Mouse (Mus musculus) embryonic facial prominence, embryonic 13.5 days (tissue): ENCODE data around the gene Slc38a3. TPM values are rescaled to one million over a fixed set of nuclear protein-coding genes. Genes with fewer than 3 reads are reported as not detected.

Experiments
- ATAC-seq: fragments of 200-750 bp; cut with Nextera tagmentation; 2 replicates; pipeline ENCODE4 v1.8.0; 2017; ENCODE audit warnings: low read depth; ENCODE audit not compliant: insufficient number of reproducible peaks, insufficient read depth, low FRiP score, low TSS enrichment
- H3K27ac ChIP-seq: fragments of 300-500 bp; sonication (generic); 2 replicates; pipeline ENCODE4 v1.5.1; 2015; ENCODE audit warnings: moderate library complexity, mild to moderate bottlenecking, inconsistent platforms
- H3K27me3 ChIP-seq: fragments of 300-500 bp; sonication (generic); 2 replicates; pipeline ENCODE4 v1.6.1; 2015; ENCODE audit warnings: mild to moderate bottlenecking, inconsistent platforms
- H3K36me3 ChIP-seq: fragments of 300-500 bp; sonication (generic); 2 replicates; pipeline ENCODE4 v1.6.1; 2015; ENCODE audit warnings: mild to moderate bottlenecking, inconsistent platforms
- H3K4me1 ChIP-seq: fragments of 300-500 bp; sonication (generic); 2 replicates; pipeline ENCODE4 v1.6.1; 2015; ENCODE audit warnings: inconsistent platforms
- H3K4me2 ChIP-seq: fragments of 300-500 bp; sonication (generic); 2 replicates; pipeline ENCODE4 v1.6.1; 2015; ENCODE audit warnings: moderate library complexity, mild to moderate bottlenecking, inconsistent platforms
- H3K4me3 ChIP-seq: fragments of 300-500 bp; sonication (generic); 2 replicates; pipeline ENCODE4 v1.5.1; 2015; ENCODE audit warnings: mild to moderate bottlenecking, inconsistent platforms
- H3K9ac ChIP-seq: fragments of 300-500 bp; sonication (generic); 2 replicates; pipeline ENCODE4 v1.6.1; 2015; ENCODE audit warnings: mild to moderate bottlenecking, inconsistent platforms
- H3K9me3 ChIP-seq: fragments of 300-500 bp; sonication (generic); 2 replicates; pipeline ENCODE4 v1.6.1; 2016; ENCODE audit warnings: inconsistent platforms
- WGBS: fragments of 180-500 bp; shearing (Covaris S2); methylation state at CpG from one replicate; pipeline ENCODE4 v1.1.7; 2015; ENCODE audit warnings: mixed read lengths; 5-methylcytosine and 5-hydroxymethylcytosine counted together
- polyA plus RNA-seq: library from polyadenylated mRNA; unstranded; fragments of >200 nt; fragmentation: Nextera tagmentation; extraction: Ambion mirVana; gene quantifications from 2 replicates; pipeline ENCODE4 v1.2.1, GENCODE M21; 2015

Gene Slc38a3
- polyA plus RNA-seq, 1 experiment from 2014 or later, result 3.4 TPM

GRCm38 (mm10) chr9:107625351-107626128 is 43.8 kb downstream of the Slc38a3 start:
- no peak for ATAC-seq
- Histone ChIP-seq H3K27me3 (no peaks in the 10 kb centered on the region), H3K36me3 (peaks cover 62% of the 10 kb centered on the region), H3K4me1 (peaks cover 59% of the 10 kb centered on the region), H3K4me3 (no peak overlapping the region), H3K9ac (peak overlapping the region; percentile 32; the same call in 1 of the 2 replicates), H3K9me3 (no peaks in the 10 kb centered on the region), H3K4me2 (0 out of 2 replicates have a peak overlapping the region, but pooled peaks have one; percentile 99), H3K27ac (peak overlapping the region; percentile 91)
- WGBS, result 89% methylated on average over 12 of the region's 12 CpGs

- peak overlapping the region; percentile 91 for H3K27ac ChIP-seq
- ATAC-seq, result no peak
- peaks cover 53% of the 10 kb centered on the region for H3K4me1 ChIP-seq
- H3K36me3 ChIP-seq, result peaks cover 68% of the 10 kb centered on the region
- H3K4me3 ChIP-seq, result no peak overlapping the region
- no peak overlapping the region for H3K4me2 ChIP-seq
- H3K9ac ChIP-seq, result peak overlapping the region; percentile 32; the same call in 1 of the 2 replicates
- H3K27me3 ChIP-seq, result no peaks in the 10 kb centered on the region
- WGBS, result 88% methylated on average over 3 of the region's 3 CpGs
- H3K9me3 ChIP-seq, result no peaks in the 10 kb centered on the region
Observed at GRCm38 (mm10) chr9:107624951-107625350, 44.4 kb downstream of the Slc38a3 start.

- no peaks in the 10 kb centered on the region for H3K9me3 ChIP-seq
- peak overlapping the region; percentile 32; the same call in 1 of the 2 replicates for H3K9ac ChIP-seq
- peak overlapping the region; percentile 91; the same call in 1 of the 2 replicates for H3K27ac ChIP-seq
- H3K36me3 ChIP-seq, result peaks cover 70% of the 10 kb centered on the region
- WGBS, result 72% methylated on average over 5 of the region's 5 CpGs
- no peak for ATAC-seq
- no peak overlapping the region for H3K4me3 ChIP-seq
- no peaks in the 10 kb centered on the region for H3K27me3 ChIP-seq
- no peak overlapping the region for H3K4me2 ChIP-seq
- peaks cover 49% of the 10 kb centered on the region for H3K4me1 ChIP-seq
Observed at GRCm38 (mm10) chr9:107624539-107624938, 44.8 kb downstream of the Slc38a3 start.

- Histone ChIP-seq H3K9me3 (no peaks in the 10 kb centered on the region), H3K27ac (no peak overlapping the region; the same call in 1 of the 2 replicates), H3K27me3 (no peaks in the 10 kb centered on the region), H3K36me3 (peaks cover 85% of the 10 kb centered on the region), H3K4me3 (no peak overlapping the region), H3K4me2 (no peak overlapping the region), H3K4me1 (peaks cover 23% of the 10 kb centered on the region), H3K9ac (no peak overlapping the region)
- no peak for ATAC-seq
Observed at GRCm38 (mm10) chr9:107620954-107621353, 48.4 kb downstream of the Slc38a3 start.

GRCm38 (mm10) chr9:107619546-107619879 is 49.8 kb downstream of the Slc38a3 start:
- Histone ChIP-seq H3K9ac (no peak overlapping the region), H3K36me3 (peaks cover 85% of the 10 kb centered on the region), H3K27ac (0 out of 2 replicates have a peak overlapping the region, but pooled peaks have one; percentile 4), H3K9me3 (no peaks in the 10 kb centered on the region), H3K4me3 (no peak overlapping the region), H3K4me2 (no peak overlapping the region), H3K27me3 (no peaks in the 10 kb centered on the region), H3K4me1 (peaks cover 10% of the 10 kb centered on the region)
- no peak for ATAC-seq
- WGBS, result 82% methylated on average over 13 of the region's 13 CpGs

GRCm38 (mm10) chr9:107618778-107619545 is 50.4 kb downstream of the Slc38a3 start:
- no peak for ATAC-seq
- Histone ChIP-seq H3K4me1 (peaks cover 10% of the 10 kb centered on the region), H3K36me3 (peaks cover 85% of the 10 kb centered on the region), H3K27ac (peak overlapping the region; percentile 49), H3K27me3 (no peaks in the 10 kb centered on the region), H3K9ac (peak overlapping the region; percentile 58), H3K4me2 (no peak overlapping the region), H3K9me3 (no peaks in the 10 kb centered on the region), H3K4me3 (no peak overlapping the region)
- 62% methylated on average over 13 of the region's 13 CpGs for WGBS

- Histone ChIP-seq H3K27me3 (no peaks in the 10 kb centered on the region), H3K36me3 (peaks cover 80% of the 10 kb centered on the region), H3K9ac (no peak overlapping the region), H3K4me2 (no peak overlapping the region), H3K27ac (0 out of 2 replicates have a peak overlapping the region, but pooled peaks have one; percentile 49), H3K4me1 (peaks cover 12% of the 10 kb centered on the region), H3K4me3 (no peak overlapping the region), H3K9me3 (no peaks in the 10 kb centered on the region)
- ATAC-seq, result no peak
- 88% methylated on average over 6 of the region's 6 CpGs for WGBS
Observed at GRCm38 (mm10) chr9:107618098-107618497, 51.2 kb downstream of the Slc38a3 start.

GRCm38 (mm10) chr9:107617461-107617860 is 51.9 kb downstream of the Slc38a3 start:
- Histone ChIP-seq H3K27ac (no peak overlapping the region), H3K4me3 (no peak overlapping the region), H3K9ac (no peak overlapping the region), H3K4me1 (peaks cover 13% of the 10 kb centered on the region), H3K36me3 (peaks cover 75% of the 10 kb centered on the region), H3K4me2 (no peak overlapping the region), H3K27me3 (no peaks in the 10 kb centered on the region), H3K9me3 (no peaks in the 10 kb centered on the region)
- 75% methylated on average over 2 of the region's 2 CpGs for WGBS
- ATAC-seq, result no peak

- Histone ChIP-seq H3K9ac (no peak overlapping the region), H3K4me3 (no peak overlapping the region), H3K4me1 (peaks cover 28% of the 10 kb centered on the region), H3K36me3 (peaks cover 58% of the 10 kb centered on the region), H3K27me3 (no peaks in the 10 kb centered on the region), H3K9me3 (no peaks in the 10 kb centered on the region), H3K27ac (no peak overlapping the region; the same call in 1 of the 2 replicates), H3K4me2 (no peak overlapping the region)
- no peak for ATAC-seq
- 58% methylated on average over 4 of the region's 4 CpGs for WGBS
Observed at GRCm38 (mm10) chr9:107615035-107615434, 54.3 kb downstream of the Slc38a3 start.

- Histone ChIP-seq H3K4me1 (peaks cover 35% of the 10 kb centered on the region), H3K9ac (peak overlapping the region; percentile 73; the same call in 1 of the 2 replicates), H3K9me3 (no peaks in the 10 kb centered on the region), H3K27me3 (no peaks in the 10 kb centered on the region), H3K4me3 (peak overlapping the region; percentile 42), H3K4me2 (peak overlapping the region; percentile 73), H3K27ac (peak overlapping the region; percentile 94), H3K36me3 (peaks cover 38% of the 10 kb centered on the region)
- ATAC-seq, result no peak
- WGBS, result 10% methylated on average over 12 of the region's 12 CpGs
Observed at GRCm38 (mm10) chr9:107612945-107613569, 56.3 kb downstream of the Slc38a3 start.

- H3K9ac ChIP-seq, result peak overlapping the region; percentile 73
- peak overlapping the region; percentile 94 for H3K27ac ChIP-seq
- ATAC-seq, result peak; percentile 82
- peaks cover 42% of the 10 kb centered on the region for H3K4me1 ChIP-seq
- 2% methylated on average over 42 of the region's 48 CpGs for WGBS
- H3K27me3 ChIP-seq, result no peaks in the 10 kb centered on the region
- peak overlapping the region; percentile 42 for H3K4me3 ChIP-seq
- no peaks in the 10 kb centered on the region for H3K9me3 ChIP-seq
- peak overlapping the region; percentile 73 for H3K4me2 ChIP-seq
- H3K36me3 ChIP-seq, result peaks cover 33% of the 10 kb centered on the region
Observed at GRCm38 (mm10) chr9:107612191-107612944, 57.0 kb downstream of the Slc38a3 start.
